Mouse (Mus musculus) liver, postnatal 0 days (tissue): ENCODE data around the gene Isg15.

Experiments
- CTCF ChIP-seq: sonication (generic); IDR thresholded peaks from 2 replicates; pipeline ENCODE4 v1.5.1; 2016; ENCODE audit warnings: antibody characterized with exemption, low read depth
- EP300 ChIP-seq: IDR thresholded peaks from 2 replicates; pipeline ENCODE4 v1.6.1; 2016; ENCODE audit warnings: antibody characterized with exemption, low read depth, mild to moderate bottlenecking

DNA sequence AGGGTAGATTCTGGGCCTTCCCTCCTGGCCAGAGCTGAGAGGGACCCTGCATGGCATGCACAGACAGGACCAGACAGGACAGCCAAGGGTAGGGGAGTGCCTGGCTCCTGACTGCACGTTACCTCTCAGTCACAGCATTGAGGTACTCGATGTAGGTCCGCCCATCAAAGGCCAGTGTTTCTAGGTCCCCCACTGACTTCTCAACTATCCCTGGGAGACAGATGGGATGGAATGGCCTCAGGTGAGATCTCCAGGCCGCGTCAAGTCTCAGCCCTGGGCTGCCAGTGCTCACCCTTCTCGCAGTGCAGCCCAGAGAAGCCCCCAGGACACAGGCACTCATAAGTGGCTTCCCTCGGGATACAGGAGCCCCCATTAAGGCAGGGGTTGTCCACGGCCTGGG lies 32.0 kb downstream of the Isg15 start:
- TF ChIP-seq CTCF (no peak), EP300 (no peak)
